Mouse (Mus musculus): Measurements from ENCODE around the gene Hnrnpr. TPM values are rescaled to one million over a fixed set of nuclear protein-coding genes. Genes with fewer than 3 reads are reported as not detected.

Gene Hnrnpr
- polyA plus RNA-seq, 1 experiment: 18.3 TPM

DNA sequence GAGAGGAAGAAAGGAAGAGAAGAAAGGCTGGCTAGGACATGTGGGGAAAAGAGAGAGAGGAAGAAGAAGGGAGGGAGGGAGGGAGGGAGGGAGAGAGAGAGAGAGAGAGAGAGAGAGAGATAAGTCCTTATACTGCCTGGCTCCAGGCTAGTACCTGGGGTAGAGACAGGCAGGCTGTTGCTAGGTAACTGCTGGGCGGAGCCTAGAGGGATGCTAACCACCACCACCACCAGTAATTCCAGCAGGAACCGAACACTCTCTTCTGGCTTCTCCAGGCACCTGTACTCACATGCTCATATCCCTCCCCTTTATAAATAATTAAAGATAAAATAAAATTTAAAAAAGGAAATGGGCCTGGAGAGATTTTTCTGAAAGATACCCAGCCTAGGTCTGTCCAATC is 27.0 kb upstream of the Hnrnpr start:
- Histone ChIP-seq H3K4me1 (ENCODE audit: control insufficient read depth, insufficient read depth, low read length) (peaks cover 18% of the 10 kb centered on the region), H3K4me3 (replicated peaks; ENCODE audit: extremely low read depth, low read depth, low read length) (no peak overlapping the region)
- TF ChIP-seq CTCF (IDR thresholded peaks at IDR 0.05; ENCODE audit: insufficient read depth, low read length) (no peak), POLR2A (IDR thresholded peaks at IDR 0.05; ENCODE audit: borderline replicate concordance, extremely low read depth, low read depth, low read length) (no peak)
- DNase-seq: no peak
- 44% methylated on average over 2 of the region's 2 CpGs for WGBS

DNA sequence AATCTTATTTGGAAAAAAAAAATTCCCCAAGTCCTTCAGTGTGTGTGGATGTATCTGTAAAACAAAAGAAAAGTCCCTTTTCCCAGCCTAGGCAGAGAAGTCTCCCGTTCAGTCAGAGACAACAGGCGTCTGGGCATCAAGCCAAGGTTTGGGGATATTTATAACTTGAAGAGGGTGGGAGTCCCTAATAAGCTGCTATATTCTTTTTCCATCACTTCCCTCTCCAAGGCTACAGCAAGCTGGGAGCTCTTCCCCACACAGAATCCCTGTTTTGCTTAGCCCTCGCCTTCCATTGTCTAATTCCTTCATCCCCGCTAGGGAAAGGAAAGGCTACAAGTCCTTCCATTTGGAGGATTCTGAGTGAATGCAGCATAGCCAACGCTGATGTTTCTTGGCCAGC is 26.3 kb upstream of the Hnrnpr start, which contains the start of gene Zfp46:
TSS of gene Zfp46 (plus strand) at position 229 of the 400 bp plus-strand sequence.
- TF ChIP-seq CTCF (IDR thresholded peaks at IDR 0.05; ENCODE audit: insufficient read depth, low read length) (no peak), POLR2A (IDR thresholded peaks at IDR 0.05; ENCODE audit: borderline replicate concordance, extremely low read depth, low read depth, low read length) (peak; percentile 31; the same call in 1 of the 2 replicates)
- WGBS: 21% methylated on average over 5 of the region's 5 CpGs
- Histone ChIP-seq H3K4me1 (ENCODE audit: control insufficient read depth, insufficient read depth, low read length) (peaks cover 18% of the 10 kb centered on the region), H3K4me3 (replicated peaks; ENCODE audit: extremely low read depth, low read depth, low read length) (peak within 1 kb of the TSS; percentile 83)
- DNase-seq: peak; percentile 49

DNA sequence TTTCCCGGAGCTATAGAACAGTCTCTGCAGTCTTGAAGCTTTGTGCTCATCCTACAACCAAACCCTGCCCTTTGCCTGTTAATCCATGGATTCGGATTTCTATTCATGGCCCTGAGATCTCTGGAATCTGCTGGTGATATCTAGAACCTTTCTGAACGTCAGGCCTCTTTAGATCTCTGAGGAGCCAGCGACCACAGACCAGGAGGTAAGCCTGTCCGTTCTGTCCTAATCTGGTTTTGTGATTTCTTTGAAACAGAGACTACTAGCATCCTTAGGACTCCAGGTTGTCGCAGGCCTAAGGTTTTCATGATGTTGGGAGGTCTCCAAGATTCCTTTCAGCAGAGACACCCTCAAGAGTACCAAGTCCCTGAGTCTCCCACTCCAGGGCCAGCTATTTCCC is 25.9 kb upstream of the Hnrnpr start:
- DNase-seq: peak; percentile 34
- 12% methylated on average over 6 of the region's 6 CpGs for WGBS
- Histone ChIP-seq H3K4me1 (ENCODE audit: control insufficient read depth, insufficient read depth, low read length) (peaks cover 18% of the 10 kb centered on the region), H3K4me3 (replicated peaks; ENCODE audit: extremely low read depth, low read depth, low read length) (peak overlapping the region; percentile 83)
- TF ChIP-seq POLR2A (IDR thresholded peaks at IDR 0.05; ENCODE audit: borderline replicate concordance, extremely low read depth, low read depth, low read length) (no peak), CTCF (IDR thresholded peaks at IDR 0.05; ENCODE audit: insufficient read depth, low read length) (no peak)

DNA sequence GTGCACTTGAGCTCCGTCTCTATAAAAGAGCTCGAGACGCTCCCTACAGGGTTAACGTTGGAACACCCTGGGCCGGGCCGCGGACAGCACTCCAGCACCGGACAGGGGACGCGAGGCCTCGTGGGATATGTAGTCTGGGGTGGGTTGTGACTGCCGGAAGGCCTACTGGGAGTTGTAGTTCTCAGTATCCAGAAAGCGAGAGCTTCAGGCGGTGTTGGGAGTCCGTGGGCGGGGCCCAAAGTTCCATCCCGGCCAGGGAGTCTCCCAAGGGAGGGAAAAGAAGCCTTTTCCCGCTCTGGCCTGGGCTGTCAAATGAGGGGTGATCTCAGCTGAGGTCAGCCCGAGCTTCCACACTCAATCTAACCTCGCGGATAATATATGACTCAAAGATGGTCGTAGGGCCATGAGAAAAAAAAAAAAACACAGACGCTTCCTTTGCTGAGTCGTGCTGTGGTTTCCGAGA is 25.4 kb upstream of the Hnrnpr start:
- peak; percentile 87 for DNase-seq
- WGBS: under 1% methylated on average over 25 of the region's 25 CpGs
- Histone ChIP-seq H3K4me3 (replicated peaks; ENCODE audit: extremely low read depth, low read depth, low read length) (peak overlapping the region; percentile 83), H3K4me1 (ENCODE audit: control insufficient read depth, insufficient read depth, low read length) (peaks cover 18% of the 10 kb centered on the region)
- TF ChIP-seq CTCF (IDR thresholded peaks at IDR 0.05; ENCODE audit: insufficient read depth, low read length) (no peak), POLR2A (IDR thresholded peaks at IDR 0.05; ENCODE audit: borderline replicate concordance, extremely low read depth, low read depth, low read length) (peak; percentile 72; the same call in 1 of the 2 replicates)

DNA sequence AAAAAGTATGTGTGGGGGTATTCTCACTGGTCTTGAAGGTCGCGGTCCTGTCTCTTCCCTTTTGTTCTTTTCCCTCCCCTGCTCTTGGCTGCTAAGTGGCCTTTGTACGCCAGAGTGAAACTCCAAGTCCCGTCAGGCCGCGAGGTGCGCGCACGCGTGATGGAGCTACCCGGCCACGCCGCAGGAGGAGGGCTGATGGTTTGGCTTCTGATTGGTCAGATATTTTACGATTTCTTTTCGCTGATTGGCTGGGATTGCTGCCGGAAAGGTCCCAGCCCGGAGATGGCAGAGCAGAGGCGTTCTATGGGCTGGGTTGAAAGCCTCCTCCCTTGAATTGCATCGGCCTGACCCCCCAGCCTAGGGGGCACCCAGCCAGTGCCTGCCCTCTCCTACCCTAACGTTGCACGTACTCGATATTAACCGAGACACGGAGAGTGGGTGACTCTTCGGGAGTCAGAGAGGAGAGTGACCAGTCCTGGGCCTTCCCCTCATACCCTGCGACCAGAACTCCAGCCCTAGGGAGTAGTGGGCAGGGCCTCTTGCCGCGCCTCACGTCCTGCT is 24.9 kb upstream of the Hnrnpr start:
- H3K4me1 ChIP-seq (ENCODE audit: control insufficient read depth, insufficient read depth, low read length): peaks cover 18% of the 10 kb centered on the region
- H3K4me3 ChIP-seq (replicated peaks; ENCODE audit: extremely low read depth, low read depth, low read length): peak overlapping the region; percentile 98
- DNase-seq: peak; percentile 89
- TF ChIP-seq POLR2A (IDR thresholded peaks at IDR 0.05; ENCODE audit: borderline replicate concordance, extremely low read depth, low read depth, low read length) (peak; percentile 51; the same call in 1 of the 2 replicates), CTCF (IDR thresholded peaks at IDR 0.05; ENCODE audit: insufficient read depth, low read length) (no peak)
- WGBS: under 1% methylated on average over 29 of the region's 29 CpGs

DNA sequence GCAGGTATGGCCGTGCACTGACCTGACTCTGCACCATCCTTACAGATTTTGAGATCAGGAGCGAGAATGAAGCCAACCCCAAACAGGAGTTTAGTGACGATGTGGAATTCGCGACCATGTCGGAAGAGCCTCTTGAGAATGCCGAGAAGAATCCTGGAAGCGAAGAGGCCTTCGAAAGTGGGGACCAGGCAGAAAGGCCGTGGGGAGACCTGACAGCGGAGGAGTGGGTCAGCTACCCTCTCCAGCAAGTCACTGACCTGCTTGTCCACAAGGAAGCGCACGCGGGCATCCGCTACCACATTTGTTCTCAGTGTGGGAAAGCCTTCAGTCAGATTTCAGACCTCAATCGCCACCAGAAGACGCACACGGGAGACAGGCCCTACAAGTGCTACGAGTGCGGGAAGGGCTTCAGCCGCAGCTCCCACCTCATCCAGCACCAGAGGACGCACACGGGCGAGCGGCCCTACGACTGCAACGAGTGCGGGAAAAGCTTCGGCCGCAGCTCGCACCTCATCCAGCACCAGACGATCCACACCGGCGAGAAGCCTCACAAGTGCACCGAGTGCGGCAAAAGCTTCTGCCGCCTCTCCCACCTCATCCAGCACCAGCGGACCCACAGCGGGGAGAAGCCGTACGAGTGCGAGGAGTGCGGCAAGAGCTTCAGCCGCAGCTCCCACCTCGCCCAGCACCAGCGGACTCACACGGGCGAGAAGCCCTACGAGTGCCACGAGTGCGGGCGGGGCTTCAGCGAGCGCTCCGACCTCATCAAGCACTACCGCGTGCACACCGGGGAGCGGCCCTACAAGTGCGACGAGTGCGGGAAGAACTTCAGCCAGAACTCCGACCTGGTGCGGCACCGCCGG is 20.6 kb upstream of the Hnrnpr start:
- no peak for TF ChIP-seq POLR2A (IDR thresholded peaks at IDR 0.05; ENCODE audit: borderline replicate concordance, extremely low read depth, low read depth, low read length)
- no peak for TF ChIP-seq CTCF (IDR thresholded peaks at IDR 0.05; ENCODE audit: insufficient read depth, low read length)
- H3K4me1 ChIP-seq (ENCODE audit: control insufficient read depth, insufficient read depth, low read length): peaks cover 6% of the 10 kb centered on the region; the same call in 1 of the 2 replicates
- no peak for DNase-seq
- 75% methylated on average over 66 of the region's 66 CpGs for WGBS
- H3K4me3 ChIP-seq (replicated peaks; ENCODE audit: extremely low read depth, low read depth, low read length): no peak overlapping the region

DNA sequence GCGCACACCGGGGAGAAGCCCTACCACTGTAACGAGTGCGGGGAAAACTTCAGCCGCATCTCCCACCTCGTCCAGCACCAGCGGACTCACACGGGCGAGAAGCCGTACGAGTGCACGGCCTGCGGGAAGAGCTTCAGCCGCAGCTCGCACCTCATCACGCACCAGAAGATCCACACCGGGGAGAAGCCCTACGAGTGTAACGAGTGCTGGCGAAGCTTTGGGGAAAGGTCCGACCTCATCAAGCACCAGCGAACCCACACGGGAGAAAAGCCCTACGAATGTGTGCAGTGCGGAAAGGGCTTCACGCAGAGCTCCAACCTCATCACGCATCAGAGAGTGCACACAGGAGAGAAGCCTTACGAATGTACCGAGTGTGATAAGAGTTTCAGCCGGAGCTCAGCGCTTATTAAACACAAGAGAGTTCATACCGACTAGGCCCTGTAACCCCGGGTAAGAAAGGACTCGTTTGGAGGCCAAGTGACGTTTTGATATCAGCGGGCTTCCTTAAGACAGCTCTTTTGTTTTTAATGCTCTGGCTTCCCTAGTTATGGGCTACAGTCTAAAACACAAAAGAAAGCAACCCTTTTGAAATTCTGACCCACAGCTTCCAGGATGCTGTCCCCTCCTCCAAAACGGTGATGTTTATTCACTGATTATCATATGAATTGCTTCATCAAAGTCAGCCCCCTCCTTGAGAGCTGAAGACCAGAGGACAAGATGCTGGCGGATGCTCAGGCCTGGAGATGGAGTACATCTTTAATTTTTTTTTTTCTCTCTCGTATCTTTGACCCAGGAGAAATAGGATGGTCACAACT is 19.8 kb upstream of the Hnrnpr start:
- H3K4me1 ChIP-seq (ENCODE audit: control insufficient read depth, insufficient read depth, low read length): peaks cover 6% of the 10 kb centered on the region; the same call in 1 of the 2 replicates
- DNase-seq: no peak
- H3K4me3 ChIP-seq (replicated peaks; ENCODE audit: extremely low read depth, low read depth, low read length): no peak overlapping the region
- 79% methylated on average over 39 of the region's 39 CpGs for WGBS
- TF ChIP-seq CTCF (IDR thresholded peaks at IDR 0.05; ENCODE audit: insufficient read depth, low read length) (no peak), POLR2A (IDR thresholded peaks at IDR 0.05; ENCODE audit: borderline replicate concordance, extremely low read depth, low read depth, low read length) (no peak)

DNA sequence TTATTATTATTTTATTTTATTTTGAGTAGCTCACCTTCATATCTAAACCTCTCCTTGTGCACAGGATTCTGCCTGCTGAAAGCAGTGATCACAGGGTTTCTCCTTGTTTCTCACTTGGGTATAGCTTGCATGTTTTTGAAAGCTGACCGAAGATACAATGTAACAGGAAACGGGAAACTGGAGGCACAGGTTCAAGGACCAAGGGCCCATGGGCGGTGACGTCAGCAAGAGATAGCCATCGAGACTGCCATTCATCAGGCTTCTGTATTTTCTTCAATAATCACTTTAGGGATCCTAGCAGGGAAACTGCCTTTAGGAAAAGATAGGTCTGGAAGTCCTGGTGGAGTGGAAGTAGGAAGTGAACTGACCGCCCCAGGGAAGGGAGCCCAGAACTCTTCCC is 19.1 kb upstream of the Hnrnpr start:
- no peak for DNase-seq
- TF ChIP-seq POLR2A (IDR thresholded peaks at IDR 0.05; ENCODE audit: borderline replicate concordance, extremely low read depth, low read depth, low read length): no peak
- TF ChIP-seq CTCF (IDR thresholded peaks at IDR 0.05; ENCODE audit: insufficient read depth, low read length): no peak
- Histone ChIP-seq H3K4me3 (replicated peaks; ENCODE audit: extremely low read depth, low read depth, low read length) (no peak overlapping the region), H3K4me1 (ENCODE audit: control insufficient read depth, insufficient read depth, low read length) (0 out of 2 replicates have a peak, but pooled peaks cover 1% of the 10 kb centered on the region)
- 71% methylated on average over 6 of the region's 6 CpGs for WGBS

DNA sequence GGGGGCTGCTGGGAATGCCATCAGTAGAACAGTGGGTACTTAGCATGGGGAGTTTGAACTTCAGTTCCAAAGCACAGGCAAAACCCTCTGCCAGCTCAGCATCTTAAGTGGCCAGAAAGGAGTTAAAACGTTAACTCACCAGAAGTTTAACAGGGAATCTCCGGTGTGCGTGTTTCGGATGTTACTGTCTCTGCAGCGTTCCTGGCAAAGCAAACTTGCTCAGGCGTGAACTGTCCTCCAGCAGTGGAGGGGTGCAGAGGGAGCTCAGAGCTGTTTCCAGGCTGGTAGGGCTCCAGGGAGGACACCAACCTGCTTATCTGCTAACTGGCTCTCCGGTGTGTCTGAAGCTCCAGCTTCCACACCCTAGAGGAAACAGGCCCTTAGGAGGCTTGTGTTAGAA is 14.8 kb upstream of the Hnrnpr start:
- no peaks in the 10 kb centered on the region for H3K4me1 ChIP-seq (ENCODE audit: control insufficient read depth, insufficient read depth, low read length)
- TF ChIP-seq POLR2A (IDR thresholded peaks at IDR 0.05; ENCODE audit: borderline replicate concordance, extremely low read depth, low read depth, low read length) (no peak), CTCF (IDR thresholded peaks at IDR 0.05; ENCODE audit: insufficient read depth, low read length) (no peak)
- no peak overlapping the region for H3K4me3 ChIP-seq (replicated peaks; ENCODE audit: extremely low read depth, low read depth, low read length)
- DNase-seq: no peak
- 66% methylated on average over 7 of the region's 7 CpGs for WGBS
